Comparison of ENCODE assay signal across 10 mouse cellular contexts in the genomic region with DNA sequence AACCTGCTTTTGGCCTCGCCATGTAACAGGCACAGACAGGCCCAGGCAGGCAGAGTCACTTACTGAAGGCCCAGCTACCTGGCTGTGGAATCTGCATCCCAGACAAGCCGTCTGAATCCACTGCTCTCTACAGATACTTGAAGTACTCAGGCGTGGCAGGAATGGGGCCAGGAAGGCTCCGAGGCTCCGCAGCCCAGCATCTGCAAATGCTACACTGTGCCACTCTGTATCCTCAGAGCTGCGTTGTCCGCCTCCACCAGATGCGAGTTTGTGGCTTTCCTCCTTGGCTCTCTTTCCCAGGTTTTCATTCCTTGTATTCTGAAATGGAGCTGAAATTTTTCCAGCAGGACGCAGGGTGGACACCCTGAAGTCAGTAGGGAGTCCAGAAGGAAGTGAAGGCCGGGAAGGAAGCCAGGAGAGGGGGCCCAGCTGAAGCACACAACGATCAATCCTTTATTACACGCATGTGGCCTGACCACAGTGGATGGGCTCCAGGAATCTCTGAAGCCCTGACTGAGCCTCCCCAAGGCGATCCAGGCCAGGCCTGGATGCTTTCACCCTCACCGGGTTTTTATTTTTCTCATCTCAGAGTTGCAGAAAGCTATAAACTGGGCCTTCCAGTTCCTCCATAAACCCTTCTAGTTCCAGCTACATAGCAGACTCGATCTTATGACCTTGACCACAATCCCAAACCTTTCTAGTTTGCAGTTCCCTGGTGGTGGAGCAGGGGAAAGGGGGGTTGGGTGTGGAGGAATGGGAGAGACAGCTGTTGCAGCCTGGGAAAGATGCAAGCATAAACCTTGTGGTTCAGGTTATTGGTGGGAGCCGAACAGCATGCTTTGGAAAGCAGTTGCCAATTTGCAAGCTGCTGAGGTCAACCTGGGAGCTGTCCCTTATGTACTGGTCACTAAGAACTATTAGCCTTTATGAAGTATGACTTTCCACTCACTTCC. TPM values are rescaled to one million over a fixed set of nuclear protein-coding genes. Genes with fewer than 3 reads are reported as not detected.
A peak's percentile ranks its signal among the peaks of the same experiment; 100 is the strongest.
DNase-seq lines count a peak whose midpoint lies in the region; ATAC-seq lines count a peak whose summit lies in the region.
"Had no signal": no experiment of that assay in that cellular context is flagged by ENCODE, and none has a peak within 500 bp of the region (broad histone marks: within the 10 kb centered on the region; RNA-seq: fewer than 3 reads in every experiment).

No protein-coding gene starts in this region.

- no peak overlapping the region for H3K4me2 ChIP-seq in forebrain, embryonic 14.5 days (ENCODE audit: low read length)
- H3K4me2 ChIP-seq in limb, embryonic 13.5 days (replicated peaks), result peak overlapping the region; percentile 40
- H3K4me2 ChIP-seq: hindbrain, embryonic 15.5 days had no signal

- H3K9ac ChIP-seq in forebrain, embryonic 14.5 days (ENCODE audit: low read length), result no peak overlapping the region
- H3K9ac ChIP-seq in limb, embryonic 13.5 days, result no peak overlapping the region; the same call in 1 of the 2 replicates
- H3K9ac ChIP-seq: hindbrain, embryonic 15.5 days had no signal

- no peaks in the 10 kb centered on the region for H3K27me3 ChIP-seq in forebrain, embryonic 14.5 days (replicated peaks; ENCODE audit: control insufficient read depth, insufficient read depth, low read length)
- no peaks in the 10 kb centered on the region for H3K27me3 ChIP-seq in limb, embryonic 13.5 days
- H3K27me3 ChIP-seq: hindbrain, embryonic 15.5 days had no signal

- no peaks in the 10 kb centered on the region for H3K9me3 ChIP-seq in forebrain, embryonic 14.5 days (replicated peaks; ENCODE audit: control insufficient read depth, low read length)
- H3K9me3 ChIP-seq in limb, embryonic 13.5 days, result peaks cover 3% of the 10 kb centered on the region; the same call in 1 of the 2 replicates
- H3K9me3 ChIP-seq: hindbrain, embryonic 15.5 days had no signal

- H3K36me3 ChIP-seq in forebrain, embryonic 14.5 days (ENCODE audit: control insufficient read depth, insufficient read depth, low read length), result no peaks in the 10 kb centered on the region
- H3K36me3 ChIP-seq in limb, embryonic 13.5 days, result no peaks in the 10 kb centered on the region
- H3K36me3 ChIP-seq: hindbrain, embryonic 15.5 days had no signal

- DNase-seq in frontal cortex, postnatal 25 days (ENCODE audit: low spot score in 2 of 2), result no peak
- no peak for DNase-seq in forebrain, embryonic 14.5 days (ENCODE audit: low spot score)
- DNase-seq in heart, postnatal 10 days, result peak; percentile 78 to 79
- DNase-seq in thymus, postnatal 14 days, result no peak
- no peak for DNase-seq in left cerebral cortex, postnatal 10 days (ENCODE audit: extremely low spot score in 1 of 2, low spot score in 2 of 2)
- DNase-seq in right cerebral cortex, postnatal 36 days (ENCODE audit: low spot score in 2 of 2), result no peak
- DNase-seq: adrenal gland, postnatal 36 days had no signal

- no peak overlapping the region for H3K4me3 ChIP-seq in forebrain, embryonic 14.5 days (ENCODE audit: low read depth, low read length)
- no peak overlapping the region for H3K4me3 ChIP-seq in limb, embryonic 13.5 days
- H3K4me3 ChIP-seq: hindbrain, embryonic 15.5 days had no signal

- intact Hi-C loops in heart, postnatal 10 days (cut with DNase I), result no loop called here
- intact Hi-C loops in left cerebral cortex, postnatal 10 days (cut with DNase I), result no loop called here

- peaks cover 8% of the 10 kb centered on the region for H3K4me1 ChIP-seq in forebrain, embryonic 14.5 days (ENCODE audit: control insufficient read depth, insufficient read depth, low read length)
- peaks cover 62% of the 10 kb centered on the region for H3K4me1 ChIP-seq in limb, embryonic 13.5 days

- WGBS in forebrain, embryonic 14.5 days, result 78% methylated on average over 16 of the region's 16 CpGs
- 26% methylated on average over 16 of the region's 16 CpGs for WGBS in limb, embryonic 13.5 days

- H3K27ac ChIP-seq in forebrain, embryonic 14.5 days (ENCODE audit: low read depth, low read length), result peak overlapping the region; percentile 40; the same call in 1 of the 2 replicates
- H3K27ac ChIP-seq in limb, embryonic 13.5 days, result peak overlapping the region; percentile 92
- H3K27ac ChIP-seq: hindbrain, embryonic 15.5 days had no signal

- ATAC-seq in frontal cortex, adult (ENCODE audit: low TSS enrichment), result peak; percentile 50; the same call in 1 of the 2 replicates
- ATAC-seq in forebrain, embryonic 14.5 days, result no peak
- ATAC-seq in limb, embryonic 13.5 days (ENCODE audit: low FRiP score, low read depth), result peak; percentile 85

RNA-seq across cellular contexts. Expression of a gene that starts 27.5 kb away (rescaled TPM):
- polyA plus RNA-seq in forebrain, embryonic 14.5 days (2014; fragmentation: Nextera tagmentation; extraction: Ambion mirVana), result 3.5 and 3.8 TPM in 2 replicates
- total RNA-seq in heart, postnatal 10 days (2021), result 1 to 10 TPM; 3.6 to 4.0 TPM
- 10.3 and 10.6 TPM in 2 replicates for polyA plus RNA-seq in limb, embryonic 13.5 days (2015; fragmentation: Nextera tagmentation; extraction: Ambion mirVana)
- total RNA-seq in left cerebral cortex, postnatal 10 days (2021), result 1 to 10 TPM; 1.7 to 1.8 TPM

RNA-seq across cellular contexts. Expression of a gene that starts 57.1 kb away (rescaled TPM):
- 20.8 and 26.2 TPM in 2 replicates for polyA plus RNA-seq in forebrain, embryonic 14.5 days (2014; fragmentation: Nextera tagmentation; extraction: Ambion mirVana)
- 10 to 100 TPM; 11.5 to 13.2 TPM for total RNA-seq in heart, postnatal 10 days (2021)
- 65.4 and 75.3 TPM in 2 replicates for polyA plus RNA-seq in limb, embryonic 13.5 days (2015; fragmentation: Nextera tagmentation; extraction: Ambion mirVana)
- total RNA-seq in left cerebral cortex, postnatal 10 days (2021), result 10 to 100 TPM; 27.3 to 30.3 TPM

Comparison
In these comparisons a context has a peak if more than half of its experiments do, and no peak if none do; other contexts are left out.
1. DNase-seq: peak in heart, postnatal 10 days (2 of 2); none in frontal cortex, postnatal 25 days (0 of 2), forebrain, embryonic 14.5 days (single experiment), thymus, postnatal 14 days (single experiment), left cerebral cortex, postnatal 10 days (0 of 2) and right cerebral cortex, postnatal 36 days (0 of 2).